Mouse (Mus musculus): ENCODE measurements around the gene Trank1.

Trank1 gene

DNA sequence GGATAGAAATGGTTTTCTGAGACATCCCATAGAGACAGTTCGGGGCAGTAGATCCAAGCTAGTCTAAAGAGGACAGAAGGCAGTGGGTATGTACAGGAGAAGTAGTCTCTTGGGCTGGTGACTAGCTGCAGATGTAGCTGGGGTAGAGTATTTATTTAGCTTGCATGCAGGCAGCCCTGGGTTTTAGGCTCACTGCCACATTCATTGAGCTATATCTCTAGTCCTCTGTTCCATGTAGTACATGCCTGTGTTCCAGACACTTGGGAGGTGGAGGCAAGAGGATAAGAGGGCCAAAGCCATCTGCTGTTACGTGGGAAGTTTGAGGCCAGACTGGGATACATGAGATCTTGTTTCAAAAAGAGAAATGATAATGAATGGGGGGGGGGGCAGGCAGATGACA is 123.9 kb downstream of the Trank1 start:
- no peak for DNase-seq

- peak; percentile 74 for DNase-seq
These were observed 127.6 kb downstream of the Trank1 start, which contains the start of gene Dclk3 for GRCm38 (mm10) chr9:111438904-111439835. Dclk3 (plus strand) TSS chr9:111439081.

GRCm38 (mm10) chr9:111439836-111440201 is 128.3 kb downstream of the Trank1 start:
- DNase-seq: peak; percentile 36

- peak; percentile 63 for DNase-seq
These were observed 128.9 kb downstream of the Trank1 start for GRCm38 (mm10) chr9:111440446-111440845.

- peak; percentile 64 for DNase-seq
These were observed 129.6 kb downstream of the Trank1 start for GRCm38 (mm10) chr9:111441151-111441550.
